Mouse (Mus musculus) yolk sac, embryonic 10.5 days (tissue): ENCODE data around the gene Pabpn1.

Experiments used
- DNase-seq: peaks from one replicate; pipeline ENCODE4 v3.0.0-alpha.2; 2017; ENCODE audit warnings: low spot score

The Pabpn1 gene

DNA sequence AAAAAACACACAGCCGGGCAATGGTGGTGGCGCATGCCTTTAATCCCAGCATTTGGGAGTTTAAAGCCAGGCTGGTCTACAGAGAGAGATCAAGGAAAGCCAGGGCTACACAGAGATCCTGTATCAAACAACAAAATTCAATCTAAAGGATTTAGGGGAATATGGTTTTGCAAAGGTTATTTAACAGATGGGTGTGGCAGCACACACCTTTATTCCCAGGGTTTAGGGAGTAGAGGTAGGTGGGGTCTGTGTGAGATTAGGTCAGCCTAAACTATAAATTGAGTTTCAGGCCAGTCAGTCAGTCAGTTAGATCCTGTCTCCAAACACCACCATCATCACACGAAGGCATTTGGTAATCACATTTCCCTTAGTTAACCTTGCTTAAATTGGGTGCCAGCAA lies at the start of gene Pabpn1:
Gene Pabpn1 (plus strand): TSS at position 301 of the 400 bp plus-strand sequence.
- no peak for DNase-seq

GRCm38 (mm10) chr14:54843461-54843860 lies 48.8 kb upstream of the Pabpn1 start:
- DNase-seq: no peak

GRCm38 (mm10) chr14:54855726-54856125 lies 36.6 kb upstream of the Pabpn1 start:
- no peak for DNase-seq

DNA sequence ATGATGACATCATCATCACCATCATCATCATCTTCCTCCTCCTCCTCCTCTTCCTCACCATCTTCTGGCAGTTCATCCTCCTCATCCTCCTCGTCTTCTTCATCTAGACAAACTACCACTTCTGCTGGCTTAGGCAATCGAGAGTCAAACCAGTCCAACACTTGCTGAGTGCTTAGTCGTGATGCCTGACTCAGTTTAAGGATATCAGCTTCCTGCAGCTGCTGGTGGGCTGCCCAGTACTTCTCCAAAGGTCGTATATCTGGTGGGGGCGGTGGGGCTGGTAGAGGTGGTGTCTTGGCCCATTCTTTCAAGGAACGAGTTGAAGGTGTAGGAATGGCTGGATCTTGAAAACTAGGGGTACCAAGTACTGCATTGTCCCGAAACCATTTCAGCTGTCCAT lies 35.6 kb upstream of the Pabpn1 start:
- DNase-seq: no peak

- DNase-seq: no peak
Measured at GRCm38 (mm10) chr14:54857891-54858290, 34.4 kb upstream of the Pabpn1 start.

- DNase-seq: no peak
Measured at GRCm38 (mm10) chr14:54860511-54860910, 31.8 kb upstream of the Pabpn1 start.

DNA sequence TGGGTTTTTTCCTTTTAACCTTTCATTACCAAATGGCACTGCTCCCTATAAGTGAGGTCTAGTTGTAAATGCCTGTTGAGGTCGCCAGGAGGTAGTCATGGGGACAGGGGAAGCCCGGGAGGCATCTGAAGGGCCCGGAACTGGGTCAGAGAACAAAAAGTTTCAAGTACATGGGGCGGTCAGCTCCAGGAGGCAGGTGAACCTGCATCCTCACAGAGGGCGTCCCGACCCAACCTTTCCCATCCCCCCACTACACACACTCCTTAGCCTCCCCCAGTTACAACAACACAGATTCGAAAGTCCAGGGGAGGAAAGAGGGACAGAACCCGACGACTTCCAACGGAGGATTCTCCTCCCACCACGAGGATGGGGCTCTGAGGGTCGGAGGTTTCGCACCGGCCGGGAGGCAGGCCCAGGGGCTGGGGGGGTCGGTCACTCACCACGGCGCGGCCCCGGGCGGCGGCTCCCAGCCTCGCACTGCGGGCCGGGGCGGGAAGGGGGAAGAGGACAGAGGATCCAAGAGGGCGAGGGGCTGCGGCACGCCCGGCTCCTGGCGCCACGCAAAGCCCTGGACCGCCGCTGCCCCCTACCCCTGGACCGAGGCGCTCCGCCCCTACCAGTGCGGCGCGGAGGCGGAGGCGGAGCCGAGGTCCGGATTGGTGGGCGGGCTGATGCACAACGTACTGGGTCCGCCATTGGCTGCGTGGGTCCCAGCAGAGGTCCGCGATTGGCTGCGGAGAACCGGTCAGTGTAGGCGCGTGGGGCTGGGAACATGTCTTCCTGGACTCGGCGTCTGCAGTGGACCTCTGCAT lies 28.6 kb upstream of the Pabpn1 start:
- DNase-seq: peak; percentile 93

GRCm38 (mm10) chr14:54864313-54865036 lies 27.8 kb upstream of the Pabpn1 start:
- no peak for DNase-seq

GRCm38 (mm10) chr14:54865626-54866025 lies 26.7 kb upstream of the Pabpn1 start:
- no peak for DNase-seq

GRCm38 (mm10) chr14:54866268-54866667 lies 26.0 kb upstream of the Pabpn1 start:
- no peak for DNase-seq

DNA sequence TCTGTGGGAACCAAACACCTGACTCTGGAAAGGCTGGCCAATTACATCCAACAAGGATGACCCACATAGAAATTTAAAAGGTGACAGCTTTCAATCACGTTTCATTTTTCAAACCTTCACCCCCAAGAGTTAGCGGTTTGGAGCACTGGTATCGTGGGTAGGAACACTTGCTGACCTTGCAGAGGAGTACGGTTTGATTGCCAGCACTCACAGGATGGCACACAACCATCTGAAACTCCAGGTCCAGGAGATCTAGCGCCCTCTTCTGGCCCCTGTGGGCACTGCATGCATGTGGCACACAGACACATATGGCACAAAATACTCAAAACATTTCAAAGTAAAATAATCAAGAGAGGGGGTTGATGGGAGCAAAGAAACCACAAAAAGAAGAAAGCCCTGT lies 25.4 kb upstream of the Pabpn1 start:
- no peak for DNase-seq

- DNase-seq: no peak
Measured at GRCm38 (mm10) chr14:54868026-54868425, 24.3 kb upstream of the Pabpn1 start.

GRCm38 (mm10) chr14:54870861-54871260 lies 21.4 kb upstream of the Pabpn1 start, which contains the start of gene Homez:
Homez (minus strand) TSS chr14:54870961.
- DNase-seq: no peak

- no peak for DNase-seq
Measured at GRCm38 (mm10) chr14:54874165-54874564, 18.1 kb upstream of the Pabpn1 start.

DNA sequence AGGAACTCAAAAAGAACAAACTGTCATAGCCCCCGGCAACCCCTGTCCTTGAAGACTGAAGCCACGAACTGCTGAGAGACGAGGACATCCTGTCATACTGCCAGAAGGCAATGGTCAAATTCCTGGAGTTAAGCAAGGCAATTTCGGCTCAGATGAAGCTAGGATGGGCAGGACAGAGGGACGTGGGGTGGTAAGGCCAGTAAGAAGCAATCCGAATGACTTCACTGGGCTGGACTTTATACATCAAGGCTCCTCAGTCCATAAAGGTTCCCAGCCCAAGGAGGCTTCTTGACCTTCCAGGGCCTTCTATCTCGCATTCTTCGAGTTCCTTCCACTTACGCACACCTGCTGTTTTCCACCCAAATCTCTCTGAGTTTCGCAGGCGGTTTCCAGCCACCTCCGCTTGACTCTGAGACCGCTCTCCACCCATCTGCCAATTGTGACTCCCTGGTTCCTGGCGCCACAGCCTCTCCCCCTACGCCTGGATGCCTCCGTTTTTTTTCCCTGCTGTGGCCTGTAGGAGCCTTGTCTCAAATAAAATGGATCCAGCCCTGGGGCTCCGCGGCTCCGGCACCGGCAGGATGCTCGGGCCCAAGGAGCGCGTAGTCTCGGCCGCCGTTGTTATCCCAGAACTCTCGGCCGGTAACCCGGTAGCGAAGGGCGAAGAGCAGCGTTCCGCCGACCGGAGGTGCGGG lies 16.3 kb upstream of the Pabpn1 start:
- peak; percentile 25 for DNase-seq

- peak; percentile 90 for DNase-seq
Measured at GRCm38 (mm10) chr14:54876539-54877047, 15.7 kb upstream of the Pabpn1 start.

DNA sequence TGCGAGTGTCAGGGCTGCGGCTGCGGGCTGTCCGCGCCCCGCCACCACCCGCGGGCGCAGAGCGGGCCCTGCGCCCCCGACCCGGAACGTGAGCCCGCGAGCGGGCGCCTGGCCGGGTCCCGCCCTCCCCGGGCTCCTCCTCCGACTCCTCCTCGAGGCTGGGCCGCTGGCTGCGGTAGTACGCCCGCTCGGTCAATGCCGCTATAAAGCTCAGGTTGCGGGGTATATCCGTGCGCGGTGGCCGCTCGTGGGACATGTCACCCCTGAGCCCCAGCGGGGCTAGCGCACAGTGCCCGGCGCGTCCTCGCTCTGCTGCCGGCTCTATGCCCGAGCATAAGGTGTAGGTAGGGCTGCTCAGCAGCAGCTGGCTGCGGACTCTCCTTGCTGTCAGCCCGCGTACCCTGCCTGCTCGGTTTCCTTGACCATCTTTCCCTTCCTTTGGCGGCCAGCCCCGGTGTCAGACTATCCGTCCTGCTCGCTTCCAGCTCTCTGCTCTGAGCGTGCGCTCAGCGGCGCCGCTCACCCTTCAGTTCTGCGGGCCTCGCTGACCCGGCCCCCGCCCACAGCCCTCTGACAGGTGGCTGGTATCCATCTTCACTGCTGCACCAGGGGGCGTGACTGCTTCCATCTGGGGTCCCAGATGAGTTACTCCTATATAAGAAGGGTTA lies 15.1 kb upstream of the Pabpn1 start, which contains the start of gene Ppp1r3e:
Gene Ppp1r3e (minus strand): TSS at position 503 of the 668 bp plus-strand sequence.
- peak; percentile 79 for DNase-seq

- peak; percentile 96 for DNase-seq
Measured at GRCm38 (mm10) chr14:54883154-54884021, 8.9 kb upstream of the Pabpn1 start, which contains the start of the genes Bcl2l2 and Gm20521. Bcl2l2 (plus strand) TSS chr14:54883377. Gm20521 (plus strand) TSS chr14:54883441.

- DNase-seq: peak; percentile 33
Measured at GRCm38 (mm10) chr14:54884022-54884712, 8.1 kb upstream of the Pabpn1 start.

DNA sequence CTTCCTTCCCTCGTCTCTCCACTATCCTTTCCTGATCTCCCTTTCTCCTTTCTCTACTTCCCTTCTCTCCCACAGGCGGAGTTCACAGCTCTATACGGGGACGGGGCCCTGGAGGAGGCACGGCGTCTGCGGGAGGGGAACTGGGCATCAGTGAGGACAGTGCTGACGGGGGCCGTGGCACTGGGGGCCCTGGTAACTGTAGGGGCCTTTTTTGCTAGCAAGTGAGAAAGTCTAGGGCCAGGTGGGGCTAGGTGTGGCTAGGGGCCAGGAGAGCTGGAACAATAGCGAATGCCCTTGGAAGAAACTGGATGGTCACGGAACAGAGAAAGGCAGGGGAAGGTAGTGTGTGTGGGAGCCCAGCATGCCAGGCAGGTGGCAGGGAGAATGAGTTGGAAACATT lies 7.0 kb upstream of the Pabpn1 start:
- DNase-seq: no peak
